Mouse (Mus musculus): ENCODE data around the gene Ephb2.

DNA sequence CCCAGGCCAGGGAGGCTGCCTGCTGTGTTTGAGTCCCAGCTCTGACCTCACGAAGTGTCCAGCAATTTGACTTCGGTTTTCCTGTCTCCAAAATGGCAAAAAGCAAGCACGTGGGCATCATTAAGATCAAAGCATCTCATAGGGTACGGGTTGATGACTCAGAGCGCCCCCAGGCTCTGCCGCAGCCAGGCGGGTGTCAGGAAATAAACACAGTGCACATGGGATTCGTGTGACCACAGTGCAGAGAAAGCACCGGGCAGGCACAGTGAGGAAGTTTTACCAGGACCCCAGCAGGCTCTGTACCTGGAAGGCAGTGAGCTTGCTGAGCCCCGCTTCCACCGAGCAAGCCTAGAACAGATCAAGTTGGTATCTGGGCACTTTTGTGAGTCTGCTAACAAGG lies 74.9 kb downstream of the Ephb2 start:
- TF ChIP-seq EP300 (IDR thresholded peaks at IDR 0.05; ENCODE audit: insufficient read depth, low read depth, low read length) (no peak), CTCF (IDR thresholded peaks at IDR 0.05; ENCODE audit: low read depth, low read length) (no peak)
